Mouse (Mus musculus): ENCODE measurements around the gene Osbpl9.

- no peak for TF ChIP-seq TCF12 (IDR thresholded peaks at IDR 0.05; ENCODE audit: insufficient read depth, poor library complexity, severe bottlenecking)
- no peak for TF ChIP-seq POLR2A (IDR thresholded peaks at IDR 0.05; ENCODE audit: insufficient read length, low read depth)
- no peak for TF ChIP-seq MYOG (IDR thresholded peaks at IDR 0.05; ENCODE audit: control insufficient read depth in 1 of 3, insufficient read depth in 1 of 3, insufficient read length in 2 of 3, low read depth in 2 of 3)
- TF ChIP-seq E2F4 (IDR thresholded peaks at IDR 0.05; ENCODE audit: insufficient read depth), result no peak
- TF ChIP-seq USF1 (IDR thresholded peaks at IDR 0.05; ENCODE audit: low read depth), result no peak
- TF ChIP-seq CEBPB (IDR thresholded peaks at IDR 0.05; ENCODE audit: insufficient read depth, poor library complexity, severe bottlenecking), result no peak
- TF ChIP-seq MAX (IDR thresholded peaks at IDR 0.05; ENCODE audit: low read depth), result no peak
- TF ChIP-seq MYOD1 (IDR thresholded peaks at IDR 0.05; ENCODE audit: control insufficient read depth in 1 of 3, insufficient read length in 2 of 3, low read depth in 2 of 3), result no peak
- TF ChIP-seq POLR2AphosphoS2 (IDR thresholded peaks at IDR 0.05; ENCODE audit: insufficient read length, low read depth), result no peak
- TF ChIP-seq TCF3 (IDR thresholded peaks at IDR 0.05; ENCODE audit: insufficient read length, low read depth), result no peak
These were observed 81.3 kb downstream of the Osbpl9 start for GRCm38 (mm10) chr4:109120735-109121134.
